Mouse (Mus musculus) MEL (cell line): ENCODE data around the gene St6galnac3.

ENCODE experiments used
- CTCF ChIP-seq, 3 experiments: IDR thresholded peaks in 2 of 3; conservative IDR thresholded peaks in 1 of 3; 2 replicates each; pipeline ENCODE4 v1.5.1; 2011 to 2012; ENCODE audit warnings: low read length in 3 of 3, low read depth in 2 of 3, mild to moderate bottlenecking in 2 of 3, improper control_type of control experiment in 1 of 3, inconsistent platforms in 1 of 3, mixed read lengths in 1 of 3, moderate library complexity in 1 of 3; ENCODE audit not compliant: control insufficient read depth in 1 of 3, insufficient read depth in 1 of 3, poor library complexity in 1 of 3, severe bottlenecking in 1 of 3
- E2F4 ChIP-seq: IDR thresholded peaks from 2 replicates; pipeline ENCODE4 v1.6.1; 2011; ENCODE audit warnings: low read depth, low read length, improper control_type of control experiment, borderline replicate concordance
- HCFC1 ChIP-seq: IDR thresholded peaks from 2 replicates; pipeline ENCODE4 v1.6.1; 2012; ENCODE audit warnings: low read depth, mild to moderate bottlenecking, inconsistent platforms, low read length, improper control_type of control experiment, moderate library complexity
- JUND ChIP-seq: IDR thresholded peaks from 2 replicates; pipeline ENCODE4 v1.6.1; 2011; ENCODE audit warnings: low read depth, mild to moderate bottlenecking, improper control_type of control experiment, low read length
- POLR2A ChIP-seq, 2 experiments: IDR thresholded peaks; 2 replicates each; pipeline ENCODE4 v1.6.1; 2011 to 2012; ENCODE audit warnings: low read length in 2 of 2, mild to moderate bottlenecking in 2 of 2, control low read depth in 1 of 2, improper control_type of control experiment in 1 of 2, low read depth in 1 of 2, moderate library complexity in 1 of 2; ENCODE audit not compliant: control insufficient read depth in 1 of 2, insufficient read depth in 1 of 2, poor library complexity in 1 of 2
- POLR2AphosphoS2 ChIP-seq: IDR thresholded peaks from 2 replicates; pipeline ENCODE4 v1.6.1; 2011; ENCODE audit warnings: low read length, improper control_type of control experiment
- RCOR1 ChIP-seq: IDR thresholded peaks from 2 replicates; pipeline ENCODE4 v1.6.1; 2012; ENCODE audit warnings: low read depth, mild to moderate bottlenecking, inconsistent platforms, low read length, improper control_type of control experiment
- ZC3H11A ChIP-seq: IDR thresholded peaks from 2 replicates; pipeline ENCODE4 v1.6.1; 2012; ENCODE audit warnings: low read depth, mild to moderate bottlenecking, inconsistent platforms, low read length, improper control_type of control experiment
- ZNF384 ChIP-seq: IDR thresholded peaks from 2 replicates; pipeline ENCODE4 v1.6.1; 2012; ENCODE audit warnings: low read depth, mild to moderate bottlenecking, inconsistent platforms, low read length, improper control_type of control experiment

- TF ChIP-seq JUND (no peak), ZNF384 (no peak), RCOR1 (0 out of 2 replicates have a peak, but pooled peaks have one; percentile 21), POLR2A (IDR thresholded peaks at IDR 0.05; ENCODE audit: control insufficient read depth in 1 of 2, insufficient read depth in 1 of 2, low read depth in 1 of 2, low read length in 2 of 2, poor library complexity in 1 of 2) (no peak), POLR2AphosphoS2 (no peak), CTCF (IDR thresholded peaks at IDR 0.05 in 2 of 3, conservative IDR thresholded peaks at IDR 0.05 in 1 of 3; ENCODE audit: control insufficient read depth in 1 of 3, insufficient read depth in 1 of 3, low read depth in 2 of 3, low read length in 3 of 3, poor library complexity in 1 of 3, severe bottlenecking in 1 of 3) (no peak), HCFC1 (no peak; the same call in 1 of the 2 replicates), E2F4 (no peak), ZC3H11A (no peak; the same call in 1 of the 2 replicates)
Observed at GRCm38 (mm10) chr3:153765171-153765570, 40.2 kb upstream of the St6galnac3 start.
